Mouse (Mus musculus) stomach, embryonic 16.5 days (tissue): ENCODE results near the gene Pfdn4. TPM values are rescaled to one million over a fixed set of nuclear protein-coding genes. Genes with fewer than 3 reads are reported as not detected.
A peak's percentile ranks its signal among the peaks of the same experiment; 100 is the strongest.

Source experiments
- ATAC-seq: fragments of 200-750 bp; cut with Nextera tagmentation; 2 replicates; pipeline ENCODE4 v1.8.0; 2017; ENCODE audit warnings: moderate number of reproducible peaks, moderate TSS enrichment; ENCODE audit not compliant: insufficient read depth, low FRiP score
- H3K27ac ChIP-seq: fragments of 300-500 bp; sonication (generic); 2 replicates; pipeline ENCODE4 v1.5.1; 2014; ENCODE audit warnings: low read length
- H3K27me3 ChIP-seq: fragments of 300-500 bp; sonication (generic); 2 replicates; pipeline ENCODE4 v1.6.1; 2014; ENCODE audit warnings: low read length, control low read depth, mixed read lengths; ENCODE audit not compliant: control insufficient read depth, insufficient read depth
- H3K36me3 ChIP-seq: fragments of 300-500 bp; sonication (generic); 2 replicates; pipeline ENCODE4 v1.6.1; 2014; ENCODE audit warnings: low read length; ENCODE audit not compliant: control insufficient read depth, insufficient read depth
- H3K4me1 ChIP-seq: fragments of 300-500 bp; sonication (generic); 2 replicates; pipeline ENCODE4 v1.6.1; 2014; ENCODE audit warnings: low read length, control low read depth, mixed read lengths; ENCODE audit not compliant: control insufficient read depth, insufficient read depth
- H3K4me2 ChIP-seq: fragments of 300-500 bp; sonication (generic); 2 replicates; pipeline ENCODE4 v1.6.1; 2014; ENCODE audit warnings: low read depth, low read length, mixed read lengths
- H3K4me3 ChIP-seq: fragments of 300-500 bp; sonication (generic); replicated peaks from 2 replicates; pipeline ENCODE4 v1.5.1; 2014; ENCODE audit warnings: mild to moderate bottlenecking, low read length
- H3K9ac ChIP-seq: fragments of 300-500 bp; sonication (generic); 2 replicates; pipeline ENCODE4 v1.6.1; 2014; ENCODE audit warnings: low read length
- H3K9me3 ChIP-seq: fragments of 300-500 bp; sonication (generic); replicated peaks from 2 replicates; pipeline ENCODE4 v1.6.1; 2016; ENCODE audit warnings: low read length, control low read depth; ENCODE audit not compliant: control insufficient read depth
- WGBS: fragments of 180-500 bp; shearing (Covaris S2); extraction: QIAGEN DNeasy Blood & Tissue Kit; methylation state at CpG from one replicate; pipeline ENCODE4 v1.1.7; 2014; 5-methylcytosine and 5-hydroxymethylcytosine counted together
- polyA plus RNA-seq: library from polyadenylated mRNA; unstranded; fragments of >200 nt; fragmentation: Nextera tagmentation; extraction: Ambion mirVana; gene quantifications from 2 replicates; pipeline ENCODE4 v1.2.1, GENCODE M21; 2015

Pfdn4 gene
- polyA plus RNA-seq, 1 experiment from 2014 or later, result 67.3 TPM

- H3K36me3 ChIP-seq, result no peaks in the 10 kb centered on the region
- H3K4me2 ChIP-seq, result no peak overlapping the region
- no peaks in the 10 kb centered on the region for H3K4me1 ChIP-seq
- H3K4me3 ChIP-seq, result no peak overlapping the region
- H3K27ac ChIP-seq, result no peak overlapping the region
- H3K9me3 ChIP-seq, result no peaks in the 10 kb centered on the region
- no peak for ATAC-seq
- H3K27me3 ChIP-seq, result peaks cover 23% of the 10 kb centered on the region
- no peak overlapping the region for H3K9ac ChIP-seq
- 73% methylated on average over 7 of the region's 7 CpGs for WGBS
Observed at GRCm38 (mm10) chr2:170487202-170487601, 9.0 kb upstream of the Pfdn4 start.

- 62% methylated on average over 26 of the region's 26 CpGs for WGBS
- no peaks in the 10 kb centered on the region for H3K9me3 ChIP-seq
Observed at GRCm38 (mm10) chr2:170487890-170488502, 8.2 kb upstream of the Pfdn4 start.

GRCm38 (mm10) chr2:170494784-170495710 is 1.2 kb upstream of the Pfdn4 start:
- no peak for ATAC-seq
- peaks cover 66% of the 10 kb centered on the region for H3K27me3 ChIP-seq
- H3K9me3 ChIP-seq, result no peaks in the 10 kb centered on the region
- 6% methylated on average over 31 of the region's 31 CpGs for WGBS
- H3K9ac ChIP-seq, result no peak overlapping the region
- H3K36me3 ChIP-seq, result no peaks in the 10 kb centered on the region
- no peak overlapping the region for H3K4me3 ChIP-seq
- no peak overlapping the region for H3K4me2 ChIP-seq
- no peak overlapping the region for H3K27ac ChIP-seq
- 0 out of 2 replicates have a peak, but pooled peaks cover 6% of the 10 kb centered on the region for H3K4me1 ChIP-seq

More at GRCm38 (mm10) chr2:170487890-170488502, 8.2 kb upstream of the Pfdn4 start:
- Histone ChIP-seq H3K4me3 (no peak overlapping the region), H3K9ac (no peak overlapping the region), H3K36me3 (no peaks in the 10 kb centered on the region), H3K4me2 (no peak overlapping the region), H3K27me3 (peaks cover 23% of the 10 kb centered on the region), H3K4me1 (no peaks in the 10 kb centered on the region), H3K27ac (no peak overlapping the region)
- no peak for ATAC-seq

GRCm38 (mm10) chr2:170497091-170497566 is 901 bp downstream of the Pfdn4 start, which contains the start of gene Cyp24a1:
Gene Cyp24a1, minus strand, starts transcription at chr2:170497145.
- H3K27ac ChIP-seq, result no peak within 1 kb of the TSS
- 0 out of 2 replicates have a peak, but pooled peaks cover 6% of the 10 kb centered on the region for H3K4me1 ChIP-seq
- H3K9me3 ChIP-seq, result no peaks in the 10 kb centered on the region
- no peak within 1 kb of the TSS for H3K9ac ChIP-seq
- H3K4me3 ChIP-seq, result peak within 1 kb of the TSS; percentile 9
- 2% methylated on average over 36 of the region's 36 CpGs for WGBS
- H3K4me2 ChIP-seq, result peak within 1 kb of the TSS; percentile 36
- peak; percentile 73; the same call in 1 of the 2 replicates for ATAC-seq
- no peaks in the 10 kb centered on the region for H3K36me3 ChIP-seq
- H3K27me3 ChIP-seq, result peaks cover 62% of the 10 kb centered on the region

- peaks cover 65% of the 10 kb centered on the region for H3K27me3 ChIP-seq
- H3K4me3 ChIP-seq, result no peak overlapping the region
- 0 out of 2 replicates have a peak, but pooled peaks cover 6% of the 10 kb centered on the region for H3K4me1 ChIP-seq
- H3K9ac ChIP-seq, result no peak overlapping the region
- no peak overlapping the region for H3K27ac ChIP-seq
- H3K36me3 ChIP-seq, result no peaks in the 10 kb centered on the region
- H3K4me2 ChIP-seq, result no peak overlapping the region
- no peak for ATAC-seq
- no peaks in the 10 kb centered on the region for H3K9me3 ChIP-seq
- WGBS, result 18% methylated on average over 8 of the region's 8 CpGs
Observed at GRCm38 (mm10) chr2:170498011-170498410, 1.8 kb downstream of the Pfdn4 start.

- Histone ChIP-seq H3K4me3 (no peak overlapping the region), H3K4me1 (no peaks in the 10 kb centered on the region), H3K9me3 (no peaks in the 10 kb centered on the region), H3K36me3 (no peaks in the 10 kb centered on the region), H3K4me2 (no peak overlapping the region), H3K27ac (no peak overlapping the region), H3K9ac (no peak overlapping the region), H3K27me3 (peaks cover 18% of the 10 kb centered on the region)
- ATAC-seq, result no peak
- 34% methylated on average over 8 of the region's 8 CpGs for WGBS
Observed at GRCm38 (mm10) chr2:170503343-170503742, 7.1 kb downstream of the Pfdn4 start.

- 39% methylated on average over 4 of the region's 4 CpGs for WGBS
- H3K27me3 ChIP-seq, result peaks cover 11% of the 10 kb centered on the region
- H3K4me1 ChIP-seq, result no peaks in the 10 kb centered on the region
- no peak overlapping the region for H3K9ac ChIP-seq
- no peak for ATAC-seq
- no peak overlapping the region for H3K27ac ChIP-seq
- H3K4me2 ChIP-seq, result no peak overlapping the region
- no peaks in the 10 kb centered on the region for H3K9me3 ChIP-seq
- H3K36me3 ChIP-seq, result no peaks in the 10 kb centered on the region
- no peak overlapping the region for H3K4me3 ChIP-seq
Observed at GRCm38 (mm10) chr2:170503983-170504382, 7.8 kb downstream of the Pfdn4 start.

- Histone ChIP-seq H3K36me3 (no peaks in the 10 kb centered on the region), H3K4me2 (no peak overlapping the region), H3K27ac (no peak overlapping the region), H3K9ac (no peak overlapping the region), H3K27me3 (peaks cover 6% of the 10 kb centered on the region), H3K9me3 (no peaks in the 10 kb centered on the region), H3K4me3 (no peak overlapping the region), H3K4me1 (peaks cover 9% of the 10 kb centered on the region)
- ATAC-seq, result peak; percentile 37; the same call in 1 of the 2 replicates
- 6% methylated on average over 10 of the region's 10 CpGs for WGBS
Observed at GRCm38 (mm10) chr2:170507734-170508133, 11.5 kb downstream of the Pfdn4 start.

GRCm38 (mm10) chr2:170508821-170509220 is 12.6 kb downstream of the Pfdn4 start:
- no peak for ATAC-seq
- 2% methylated on average over 12 of the region's 12 CpGs for WGBS
- H3K27ac ChIP-seq, result no peak overlapping the region
- no peaks in the 10 kb centered on the region for H3K36me3 ChIP-seq
- peaks cover 14% of the 10 kb centered on the region for H3K4me1 ChIP-seq
- H3K9ac ChIP-seq, result peak overlapping the region; percentile 67
- no peaks in the 10 kb centered on the region for H3K9me3 ChIP-seq
- no peaks in the 10 kb centered on the region; the same call in 1 of the 2 replicates for H3K27me3 ChIP-seq
- peak overlapping the region; percentile 67 for H3K4me2 ChIP-seq
- H3K4me3 ChIP-seq, result peak overlapping the region; percentile 43
